Mouse (Mus musculus) liver, embryonic 14.5 days (tissue): ENCODE measurements around the gene Egln1.

Experiments used
- CTCF ChIP-seq: IDR thresholded peaks from 2 replicates; pipeline ENCODE4 v1.5.1; 2016; ENCODE audit warnings: antibody characterized with exemption, low read depth, control low read depth
- EP300 ChIP-seq: IDR thresholded peaks from 2 replicates; pipeline ENCODE4 v1.6.1; 2016; ENCODE audit warnings: antibody characterized with exemption, low read depth

- TF ChIP-seq CTCF (no peak), EP300 (no peak)
Observed at GRCm38 (mm10) chr8:124911938-124912872, 36.9 kb downstream of the Egln1 start.
